Mouse (Mus musculus): Measurements from ENCODE around the gene Mrpl21. TPM values are rescaled to one million over a fixed set of nuclear protein-coding genes. Genes with fewer than 3 reads are reported as not detected.

The Mrpl21 gene
- polyA plus RNA-seq, 1 experiment from 2014 or later = 122 TPM

DNA sequence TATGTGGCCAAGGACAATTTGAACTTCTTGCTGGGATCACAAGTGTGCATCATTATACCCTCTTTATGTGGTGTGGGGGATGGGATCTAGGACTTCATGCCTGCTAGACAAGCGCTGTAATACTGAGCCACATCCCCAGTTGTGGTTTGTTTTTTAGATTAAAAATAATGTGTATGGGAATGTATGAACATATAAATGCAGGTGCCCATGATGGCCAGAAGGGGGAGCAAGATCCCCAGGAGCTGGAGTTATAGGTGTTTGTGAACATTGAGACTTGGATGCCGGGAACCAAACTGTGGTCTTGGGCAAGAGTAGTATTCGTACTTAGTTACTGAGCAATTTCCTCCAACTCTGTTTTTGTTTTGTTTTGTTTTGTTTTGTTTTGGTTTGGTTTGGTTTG is 38.1 kb downstream of the Mrpl21 start:
- Histone ChIP-seq H3K27me3 (replicated peaks; ENCODE audit: control insufficient read depth, insufficient read depth, low read length) (no peaks in the 10 kb centered on the region), H3K4me3 (ENCODE audit: low read length) (no peak overlapping the region), H3K9me3 (ENCODE audit: control insufficient read depth, low read length) (no peaks in the 10 kb centered on the region), H3K27ac (ENCODE audit: low read length) (no peak overlapping the region), H3K36me3 (ENCODE audit: control insufficient read depth, insufficient read depth, low read length) (no peaks in the 10 kb centered on the region), H3K4me2 (ENCODE audit: low read depth, low read length) (no peak overlapping the region), H3K9ac (ENCODE audit: low read depth, low read length) (no peak overlapping the region), H3K4me1 (ENCODE audit: control insufficient read depth, insufficient read depth, low read length) (peaks cover 24% of the 10 kb centered on the region)
- WGBS = 75% methylated on average over 3 of the region's 3 CpGs
- no peak for ATAC-seq

DNA sequence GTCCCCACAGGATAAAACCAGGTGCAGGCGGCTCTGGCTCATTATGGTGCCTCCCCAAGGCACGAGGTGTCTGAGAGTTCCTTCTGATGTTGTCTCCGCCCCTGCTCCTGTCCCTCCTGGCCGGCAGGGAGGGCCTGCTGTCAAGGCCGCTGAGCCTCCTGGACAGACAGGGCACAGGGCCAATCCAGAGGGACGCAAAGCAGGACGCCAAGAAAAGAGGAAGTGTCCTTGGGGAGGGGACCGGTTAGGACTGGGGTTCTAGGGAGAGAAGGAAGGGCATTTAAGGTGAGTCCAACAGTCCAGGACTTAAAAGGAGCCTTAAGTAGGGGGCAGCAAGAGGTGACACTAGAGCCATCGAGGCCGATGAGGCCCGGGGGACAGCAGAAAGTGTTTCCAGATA is 38.9 kb downstream of the Mrpl21 start:
- Histone ChIP-seq H3K27me3 (replicated peaks; ENCODE audit: control insufficient read depth, insufficient read depth, low read length) (no peaks in the 10 kb centered on the region), H3K27ac (ENCODE audit: low read length) (peak overlapping the region; percentile 96), H3K4me2 (ENCODE audit: low read depth, low read length) (peak overlapping the region; percentile 96), H3K9me3 (ENCODE audit: control insufficient read depth, low read length) (no peaks in the 10 kb centered on the region), H3K4me3 (ENCODE audit: low read length) (peak overlapping the region; percentile 70), H3K9ac (ENCODE audit: low read depth, low read length) (peak overlapping the region; percentile 78; the same call in 1 of the 2 replicates), H3K36me3 (ENCODE audit: control insufficient read depth, insufficient read depth, low read length) (no peaks in the 10 kb centered on the region), H3K4me1 (ENCODE audit: control insufficient read depth, insufficient read depth, low read length) (peaks cover 32% of the 10 kb centered on the region)
- ATAC-seq = peak; percentile 21
- 6% methylated on average over 11 of the region's 11 CpGs for WGBS

DNA sequence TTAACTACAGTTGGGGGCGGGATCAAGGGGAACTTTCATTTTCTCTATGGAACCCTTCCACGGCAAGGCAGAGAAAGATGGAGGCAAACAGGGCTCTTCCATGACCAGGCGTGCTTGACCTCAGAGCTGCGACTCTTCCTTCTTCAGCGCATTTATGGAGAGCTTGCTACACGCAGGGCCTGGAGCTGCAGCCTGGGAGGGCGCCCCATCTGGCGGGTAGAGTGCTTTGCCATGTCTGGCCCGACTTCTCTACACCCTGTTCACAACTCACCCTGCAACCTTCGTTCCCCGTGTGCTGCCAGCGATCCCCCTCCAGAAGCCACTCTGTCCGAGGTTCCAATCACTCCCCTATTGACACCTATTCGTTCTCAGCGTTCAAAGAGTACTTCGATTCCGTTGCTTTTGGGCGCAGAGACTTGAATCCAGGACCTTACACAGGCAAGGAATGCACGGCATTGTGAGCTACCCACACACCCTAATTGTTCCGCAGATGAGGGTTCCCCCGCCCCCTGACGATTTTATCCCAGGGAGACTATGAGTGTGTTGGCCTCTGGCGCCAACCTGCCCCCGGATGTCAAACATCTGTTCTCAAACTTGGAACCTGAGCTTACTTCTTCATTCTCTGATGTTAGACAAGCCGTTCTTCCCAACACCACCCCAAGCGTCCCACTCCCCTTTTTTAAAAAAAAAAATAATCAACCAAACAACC is 39.7 kb downstream of the Mrpl21 start, which contains the start of gene Cpt1a:
Cpt1a (plus strand) TSS at position 74 of the 709 bp plus-strand sequence.
- peak; percentile 10; the same call in 1 of the 2 replicates for ATAC-seq
- peak within 1 kb of the TSS; percentile 78 for H3K9ac ChIP-seq (ENCODE audit: low read depth, low read length)
- H3K4me3 ChIP-seq (ENCODE audit: low read length) = peak within 1 kb of the TSS; percentile 70
- H3K4me2 ChIP-seq (ENCODE audit: low read depth, low read length) = peak within 1 kb of the TSS; percentile 96
- no peaks in the 10 kb centered on the region for H3K36me3 ChIP-seq (ENCODE audit: control insufficient read depth, insufficient read depth, low read length)
- H3K27me3 ChIP-seq (replicated peaks; ENCODE audit: control insufficient read depth, insufficient read depth, low read length) = no peaks in the 10 kb centered on the region
- H3K27ac ChIP-seq (ENCODE audit: low read length) = peak within 1 kb of the TSS; percentile 96
- H3K9me3 ChIP-seq (ENCODE audit: control insufficient read depth, low read length) = no peaks in the 10 kb centered on the region
- H3K4me1 ChIP-seq (ENCODE audit: control insufficient read depth, insufficient read depth, low read length) = peaks cover 33% of the 10 kb centered on the region
- WGBS = 3% methylated on average over 26 of the region's 26 CpGs

DNA sequence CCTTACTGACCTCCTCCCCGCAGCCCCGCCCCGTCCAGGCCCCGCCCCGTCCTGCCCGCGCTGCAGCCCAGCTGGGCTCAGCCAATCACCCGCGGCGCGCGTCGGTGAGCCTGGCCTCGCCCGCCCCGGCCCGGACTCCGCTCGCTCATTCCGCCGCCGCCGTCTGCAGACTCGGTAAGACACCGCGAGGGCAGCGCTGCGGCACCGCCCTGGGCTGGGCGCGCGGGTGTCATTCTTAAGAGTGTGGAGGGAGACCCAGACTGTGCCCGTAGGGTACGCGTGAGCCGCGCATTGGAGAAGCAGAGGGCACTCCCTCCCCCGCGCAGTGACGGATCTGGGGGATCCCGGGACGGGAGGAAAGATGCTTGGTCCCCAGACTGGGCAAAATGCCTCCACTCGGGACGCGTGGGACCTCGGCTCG is 40.5 kb downstream of the Mrpl21 start:
- Histone ChIP-seq H3K9me3 (ENCODE audit: control insufficient read depth, low read length) (no peaks in the 10 kb centered on the region), H3K4me3 (ENCODE audit: low read length) (peak overlapping the region; percentile 70), H3K27ac (ENCODE audit: low read length) (peak overlapping the region; percentile 96), H3K4me1 (ENCODE audit: control insufficient read depth, insufficient read depth, low read length) (peaks cover 33% of the 10 kb centered on the region), H3K9ac (ENCODE audit: low read depth, low read length) (peak overlapping the region; percentile 78), H3K36me3 (ENCODE audit: control insufficient read depth, insufficient read depth, low read length) (no peaks in the 10 kb centered on the region), H3K4me2 (ENCODE audit: low read depth, low read length) (peak overlapping the region; percentile 96), H3K27me3 (replicated peaks; ENCODE audit: control insufficient read depth, insufficient read depth, low read length) (no peaks in the 10 kb centered on the region)
- ATAC-seq = peak; percentile 79
- under 1% methylated on average over 46 of the region's 47 CpGs for WGBS

DNA sequence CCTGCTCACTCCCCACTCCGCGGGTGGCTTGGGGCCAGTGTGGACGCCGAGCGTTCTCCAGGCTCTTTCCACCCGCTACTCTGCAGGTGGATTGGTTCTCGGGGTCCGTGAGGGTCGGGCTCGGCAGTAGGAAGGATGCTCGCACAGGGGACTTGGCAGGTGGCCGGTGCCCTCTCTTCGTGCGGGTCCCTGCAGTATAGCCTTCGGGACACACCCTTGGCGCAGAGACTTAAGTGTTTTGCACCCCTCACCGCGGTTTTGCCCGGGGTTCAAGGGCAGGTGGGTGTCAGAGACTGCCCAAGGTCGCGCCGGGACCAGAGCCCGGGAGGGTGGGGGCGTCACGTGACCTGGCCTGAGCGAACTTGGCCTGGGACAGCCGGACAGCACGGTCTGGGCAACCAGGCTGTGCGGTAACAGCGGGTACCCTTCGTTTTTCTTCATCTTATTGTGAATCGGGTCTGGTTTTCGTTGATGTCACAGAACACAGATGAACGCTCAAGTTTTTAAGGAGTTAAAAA is 41.1 kb downstream of the Mrpl21 start:
- 0 out of 2 replicates have a peak, but pooled peaks have one; percentile 0 for ATAC-seq
- H3K27me3 ChIP-seq (replicated peaks; ENCODE audit: control insufficient read depth, insufficient read depth, low read length) = no peaks in the 10 kb centered on the region
- H3K9me3 ChIP-seq (ENCODE audit: control insufficient read depth, low read length) = no peaks in the 10 kb centered on the region
- peaks cover 33% of the 10 kb centered on the region for H3K4me1 ChIP-seq (ENCODE audit: control insufficient read depth, insufficient read depth, low read length)
- peak overlapping the region; percentile 78 for H3K9ac ChIP-seq (ENCODE audit: low read depth, low read length)
- no peaks in the 10 kb centered on the region for H3K36me3 ChIP-seq (ENCODE audit: control insufficient read depth, insufficient read depth, low read length)
- peak overlapping the region; percentile 96 for H3K27ac ChIP-seq (ENCODE audit: low read length)
- H3K4me3 ChIP-seq (ENCODE audit: low read length) = peak overlapping the region; percentile 70
- H3K4me2 ChIP-seq (ENCODE audit: low read depth, low read length) = peak overlapping the region; percentile 96
- WGBS = under 1% methylated on average over 34 of the region's 34 CpGs

DNA sequence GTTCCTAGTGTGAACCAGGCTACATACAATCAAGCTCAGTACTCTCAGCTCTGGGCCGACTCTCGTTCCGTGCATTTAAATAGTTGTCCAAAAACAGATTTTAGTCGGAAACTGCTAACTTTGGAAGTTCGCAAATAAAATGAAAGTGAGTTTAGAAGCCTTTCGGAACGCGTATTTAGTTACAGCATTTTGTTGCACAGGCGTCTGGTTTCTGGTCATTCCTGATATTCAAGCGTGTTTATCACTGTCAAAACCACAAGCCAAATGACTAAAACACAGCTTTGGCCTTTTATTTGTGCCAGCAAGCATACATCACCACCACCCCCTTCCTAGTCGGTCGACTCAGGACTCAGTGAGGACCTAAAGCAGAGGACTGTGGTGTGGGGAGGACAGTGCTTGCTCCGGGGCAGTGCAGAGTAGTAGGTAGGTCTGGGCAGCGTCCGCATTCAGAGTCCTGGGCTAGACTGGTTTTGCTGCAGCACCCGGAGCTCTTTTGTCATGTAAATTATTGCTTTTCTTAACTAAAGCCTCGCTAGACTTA is 41.6 kb downstream of the Mrpl21 start:
- Histone ChIP-seq H3K36me3 (ENCODE audit: control insufficient read depth, insufficient read depth, low read length) (no peaks in the 10 kb centered on the region), H3K27ac (ENCODE audit: low read length) (peak overlapping the region; percentile 96), H3K4me3 (ENCODE audit: low read length) (peak overlapping the region; percentile 70), H3K4me1 (ENCODE audit: control insufficient read depth, insufficient read depth, low read length) (peaks cover 32% of the 10 kb centered on the region), H3K4me2 (ENCODE audit: low read depth, low read length) (peak overlapping the region; percentile 96), H3K9ac (ENCODE audit: low read depth, low read length) (peak overlapping the region; percentile 78), H3K9me3 (ENCODE audit: control insufficient read depth, low read length) (no peaks in the 10 kb centered on the region), H3K27me3 (replicated peaks; ENCODE audit: control insufficient read depth, insufficient read depth, low read length) (no peaks in the 10 kb centered on the region)
- WGBS = 4% methylated on average over 17 of the region's 17 CpGs
- ATAC-seq = no peak

DNA sequence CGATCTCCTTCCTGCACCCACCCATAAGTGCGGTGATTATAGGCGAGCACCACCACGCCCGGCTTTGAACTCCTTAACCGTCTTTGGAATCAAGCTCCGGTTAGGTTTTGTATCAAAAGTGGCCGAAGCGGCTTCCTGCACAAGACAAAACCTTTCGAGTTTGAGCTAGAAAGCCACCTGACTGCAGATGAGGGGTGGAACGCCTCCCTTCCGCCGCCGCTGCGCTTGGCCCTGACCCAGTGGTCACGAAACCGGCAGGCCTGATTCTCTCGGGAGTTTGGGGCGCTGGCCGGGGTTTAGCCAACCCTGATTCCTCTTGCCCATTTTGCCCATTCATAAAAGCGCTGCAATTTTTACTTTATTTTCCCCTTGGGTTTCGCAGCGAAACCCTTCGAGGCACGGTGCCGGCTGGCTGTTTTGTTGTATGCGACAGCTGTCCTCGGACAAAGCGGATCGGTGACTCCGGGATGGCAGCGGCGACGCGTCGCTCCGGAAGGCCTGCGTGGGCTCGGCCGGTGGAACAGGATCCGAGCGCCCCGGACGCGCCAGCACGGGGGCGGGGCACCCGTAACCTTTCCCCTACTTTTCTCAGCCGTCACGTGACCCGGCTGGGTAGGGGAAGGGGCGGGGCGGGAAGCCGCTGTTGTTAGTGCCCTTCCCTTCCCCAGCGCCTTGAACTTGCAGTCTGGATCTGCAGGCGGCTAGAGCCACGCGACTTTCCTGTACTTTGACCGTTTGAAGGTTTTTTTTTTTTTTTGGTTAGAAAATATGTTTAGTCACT is 42.4 kb downstream of the Mrpl21 start:
- peak overlapping the region; percentile 96 for H3K4me2 ChIP-seq (ENCODE audit: low read depth, low read length)
- peak overlapping the region; percentile 70 for H3K4me3 ChIP-seq (ENCODE audit: low read length)
- H3K4me1 ChIP-seq (ENCODE audit: control insufficient read depth, insufficient read depth, low read length) = peaks cover 29% of the 10 kb centered on the region
- under 1% methylated on average over 59 of the region's 59 CpGs for WGBS
- no peaks in the 10 kb centered on the region for H3K27me3 ChIP-seq (replicated peaks; ENCODE audit: control insufficient read depth, insufficient read depth, low read length)
- peak overlapping the region; percentile 96 for H3K27ac ChIP-seq (ENCODE audit: low read length)
- ATAC-seq = peak; percentile 75
- no peaks in the 10 kb centered on the region for H3K36me3 ChIP-seq (ENCODE audit: control insufficient read depth, insufficient read depth, low read length)
- H3K9me3 ChIP-seq (ENCODE audit: control insufficient read depth, low read length) = no peaks in the 10 kb centered on the region
- H3K9ac ChIP-seq (ENCODE audit: low read depth, low read length) = peak overlapping the region; percentile 78

DNA sequence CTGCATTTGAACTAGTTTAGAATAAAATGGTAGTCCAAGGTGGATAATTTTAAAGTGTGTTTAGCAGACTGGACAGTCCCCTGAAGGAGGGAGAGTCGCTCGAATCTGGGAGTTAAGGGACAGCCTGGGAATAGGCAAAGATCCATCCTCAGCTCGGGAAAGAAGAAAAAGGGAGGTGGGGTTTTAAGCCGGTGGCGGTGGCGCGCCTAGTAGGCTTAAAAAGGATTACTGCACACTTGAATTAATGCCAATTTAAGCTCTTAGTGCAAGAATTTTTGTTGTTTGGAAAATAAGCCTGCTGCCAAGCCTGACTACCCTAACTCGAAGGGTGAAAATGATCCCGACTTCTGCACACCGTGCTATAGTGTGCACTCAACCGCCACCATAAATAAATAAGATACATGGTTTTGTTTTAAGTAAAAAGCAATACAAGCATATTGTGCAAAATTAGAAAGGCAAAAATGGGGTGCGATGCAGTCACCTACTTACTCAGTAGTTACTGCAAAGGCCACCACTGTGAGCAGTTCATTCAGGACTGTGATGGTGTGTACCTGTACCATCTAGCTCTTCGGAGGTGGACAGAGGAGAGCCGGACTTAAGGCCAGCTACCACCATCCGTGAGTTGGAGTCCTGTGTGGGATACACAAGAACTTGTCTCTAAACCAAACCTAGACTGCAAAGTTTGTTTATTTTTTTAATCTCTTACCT is 43.2 kb downstream of the Mrpl21 start:
- Histone ChIP-seq H3K4me1 (ENCODE audit: control insufficient read depth, insufficient read depth, low read length) (peaks cover 29% of the 10 kb centered on the region), H3K27ac (ENCODE audit: low read length) (peak overlapping the region; percentile 96), H3K9me3 (ENCODE audit: control insufficient read depth, low read length) (no peaks in the 10 kb centered on the region), H3K9ac (ENCODE audit: low read depth, low read length) (peak overlapping the region; percentile 78), H3K27me3 (replicated peaks; ENCODE audit: control insufficient read depth, insufficient read depth, low read length) (no peaks in the 10 kb centered on the region), H3K36me3 (ENCODE audit: control insufficient read depth, insufficient read depth, low read length) (no peaks in the 10 kb centered on the region), H3K4me3 (ENCODE audit: low read length) (peak overlapping the region; percentile 70), H3K4me2 (ENCODE audit: low read depth, low read length) (peak overlapping the region; percentile 96)
- 28% methylated on average over 15 of the region's 15 CpGs for WGBS
- peak; percentile 1; the same call in 1 of the 2 replicates for ATAC-seq

All from intestine, embryonic 16.5 days (tissue).